Mouse (Mus musculus): ENCODE data around the gene Tm9sf1.

The Tm9sf1 gene

DNA sequence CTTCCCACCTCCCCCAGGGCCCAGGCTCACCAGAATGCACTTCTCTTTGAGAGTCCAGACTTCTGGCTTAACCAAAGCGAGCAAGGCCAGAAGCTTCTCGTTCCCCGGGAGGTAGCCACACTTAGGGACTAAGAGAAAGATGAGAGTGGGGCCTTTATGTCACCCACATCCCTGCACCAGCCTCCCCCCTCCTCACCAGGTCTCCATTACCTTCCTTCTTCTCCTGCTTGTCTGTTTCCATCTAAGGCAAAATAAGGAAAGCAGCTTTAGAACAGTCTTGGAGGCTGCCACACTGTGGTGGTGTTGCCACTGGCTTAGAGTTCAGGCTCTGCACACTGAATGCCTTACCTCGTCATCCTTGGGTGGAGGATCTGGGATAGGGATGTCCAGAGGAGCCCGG lies 54.3 kb downstream of the Tm9sf1 start:
- DNase-seq: no peak

DNA sequence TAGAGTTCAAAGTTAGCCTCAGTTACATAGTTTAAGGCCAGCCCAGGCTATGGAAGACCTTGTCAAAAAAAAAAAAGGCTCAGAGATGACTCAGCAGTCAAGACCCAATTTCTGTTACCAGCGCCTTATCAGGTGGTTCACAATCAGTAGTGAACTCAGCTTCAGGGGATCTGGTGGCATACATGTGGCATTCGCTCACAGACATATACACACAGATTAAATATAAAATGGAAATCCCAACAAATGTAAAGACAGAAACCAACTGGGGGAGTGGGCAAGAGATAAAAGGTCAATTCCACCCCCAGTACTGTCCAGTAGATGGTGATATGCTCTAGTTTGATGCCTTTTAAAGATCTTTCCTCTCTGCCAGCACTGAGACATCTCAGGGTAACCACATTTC lies 57.5 kb downstream of the Tm9sf1 start:
- DNase-seq: no peak

All from embryo, embryonic 11 days (tissue).